Mouse (Mus musculus) ES-Bruce4 (cell line): ENCODE results near the gene Sepsecs.

Source experiments
- CTCF ChIP-seq: IDR thresholded peaks from one replicate; pipeline ENCODE4 v1.8.1; 2011; ENCODE audit warnings: low read depth, low read length
- EP300 ChIP-seq: IDR thresholded peaks from 2 replicates; pipeline ENCODE4 v1.6.1; 2011; ENCODE audit warnings: low read depth, low read length; ENCODE audit not compliant: insufficient read depth
- POLR2A ChIP-seq: IDR thresholded peaks from one replicate; pipeline ENCODE4 v1.8.1; 2011; ENCODE audit warnings: low read length; ENCODE audit not compliant: insufficient read depth

- TF ChIP-seq CTCF (no peak), POLR2A (no peak), EP300 (peak; percentile 59; the same call in 1 of the 2 replicates)
Measured at GRCm38 (mm10) chr5:52669426-52670191, at the start of gene Sepsecs.
